Mouse (Mus musculus) heart, embryonic 16.5 days (tissue): ENCODE data around the gene Rbpj. TPM values are rescaled to one million over a fixed set of nuclear protein-coding genes. Genes with fewer than 3 reads are reported as not detected.

ENCODE experiments used
- ATAC-seq: fragments of 200-750 bp; cut with Nextera tagmentation; replicated peaks from 2 replicates; pipeline ENCODE4 v1.8.0; 2017; ENCODE audit warnings: moderate number of reproducible peaks; ENCODE audit not compliant: insufficient read depth, low FRiP score; ENCODE audit errors: extremely low read depth
- H3K27ac ChIP-seq: fragments of 300-500 bp; sonication (generic); 2 replicates; pipeline ENCODE4 v1.5.1; 2014; ENCODE audit warnings: mild to moderate bottlenecking, low read length, control low read depth, moderate library complexity
- H3K27me3 ChIP-seq: fragments of 300-500 bp; sonication (generic); 2 replicates; pipeline ENCODE4 v1.6.1; 2014; ENCODE audit warnings: low read length, mixed read lengths; ENCODE audit not compliant: control insufficient read depth, insufficient read depth
- H3K36me3 ChIP-seq: fragments of 300-500 bp; sonication (generic); 2 replicates; pipeline ENCODE4 v1.6.1; 2014; ENCODE audit not compliant: control insufficient read depth, insufficient read depth
- H3K4me1 ChIP-seq: fragments of 300-500 bp; sonication (generic); 2 replicates; pipeline ENCODE4 v1.6.1; 2014; ENCODE audit warnings: low read length, mixed read lengths; ENCODE audit not compliant: control insufficient read depth, insufficient read depth
- H3K4me2 ChIP-seq: fragments of 300-500 bp; sonication (generic); 2 replicates; pipeline ENCODE4 v1.6.1; 2014; ENCODE audit warnings: low read depth, mild to moderate bottlenecking, control low read depth, low read length
- H3K4me3 ChIP-seq: fragments of 300-500 bp; sonication (generic); 2 replicates; pipeline ENCODE4 v1.5.1; 2014; ENCODE audit warnings: mild to moderate bottlenecking, control low read depth, low read length
- H3K9ac ChIP-seq: fragments of 300-500 bp; sonication (generic); 2 replicates; pipeline ENCODE4 v1.6.1; 2014; ENCODE audit warnings: low read length, control low read depth
- H3K9me3 ChIP-seq: fragments of 300-500 bp; sonication (generic); replicated peaks from 2 replicates; pipeline ENCODE4 v1.6.1; 2016; ENCODE audit warnings: low read length; ENCODE audit not compliant: control insufficient read depth
- WGBS: fragments of 180-500 bp; shearing (Covaris S2); extraction: QIAGEN DNeasy Blood & Tissue Kit; methylation state at CpG from one replicate; pipeline ENCODE4 v1.1.7; 2014; 5-methylcytosine and 5-hydroxymethylcytosine counted together
- polyA plus RNA-seq: library from polyadenylated mRNA; unstranded; fragments of >200 nt; fragmentation: Nextera tagmentation; extraction: Ambion mirVana; gene quantifications from 2 replicates; pipeline ENCODE4 v1.2.1, GENCODE M21; 2015

Gene Rbpj
- polyA plus RNA-seq, 1 experiment from 2014 or later, result 20.3 TPM

DNA sequence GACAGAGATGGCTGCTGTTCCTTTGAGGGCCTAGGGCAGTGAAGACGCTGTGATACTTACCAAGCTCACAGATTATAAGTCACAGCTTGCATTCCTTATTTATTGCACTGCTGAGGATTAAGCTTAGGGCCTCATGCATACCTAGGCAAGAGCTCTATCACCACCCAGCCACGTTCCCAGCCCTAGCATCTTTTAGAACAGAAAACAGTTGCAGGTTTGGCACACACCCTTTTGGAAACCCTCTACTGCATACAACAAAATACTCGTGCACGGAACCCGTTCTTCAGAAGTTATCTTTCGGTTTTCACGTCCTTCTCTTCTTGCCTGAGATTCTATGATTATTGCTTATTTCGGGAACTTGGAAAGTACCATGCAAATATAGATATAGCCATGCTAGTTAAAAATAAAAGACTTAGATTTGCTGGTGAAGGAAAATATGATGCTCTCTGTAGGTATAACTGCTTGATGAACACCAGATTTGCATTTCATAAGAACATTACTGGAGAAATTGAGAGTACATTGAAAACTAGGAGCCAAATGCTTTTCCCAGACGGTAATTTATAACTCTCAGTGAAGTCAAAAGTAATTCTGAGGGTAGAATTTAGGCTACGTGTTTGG, 111.4 kb downstream of the Rbpj start:
- no peak overlapping the region for H3K4me3 ChIP-seq
- no peaks in the 10 kb centered on the region for H3K27me3 ChIP-seq
- H3K27ac ChIP-seq, result no peak overlapping the region
- H3K4me1 ChIP-seq, result no peaks in the 10 kb centered on the region
- no peaks in the 10 kb centered on the region for H3K9me3 ChIP-seq
- no peak overlapping the region for H3K4me2 ChIP-seq
- no peak for ATAC-seq
- 75% methylated on average over 10 of the region's 10 CpGs for WGBS
- no peak overlapping the region for H3K9ac ChIP-seq
- no peaks in the 10 kb centered on the region for H3K36me3 ChIP-seq

DNA sequence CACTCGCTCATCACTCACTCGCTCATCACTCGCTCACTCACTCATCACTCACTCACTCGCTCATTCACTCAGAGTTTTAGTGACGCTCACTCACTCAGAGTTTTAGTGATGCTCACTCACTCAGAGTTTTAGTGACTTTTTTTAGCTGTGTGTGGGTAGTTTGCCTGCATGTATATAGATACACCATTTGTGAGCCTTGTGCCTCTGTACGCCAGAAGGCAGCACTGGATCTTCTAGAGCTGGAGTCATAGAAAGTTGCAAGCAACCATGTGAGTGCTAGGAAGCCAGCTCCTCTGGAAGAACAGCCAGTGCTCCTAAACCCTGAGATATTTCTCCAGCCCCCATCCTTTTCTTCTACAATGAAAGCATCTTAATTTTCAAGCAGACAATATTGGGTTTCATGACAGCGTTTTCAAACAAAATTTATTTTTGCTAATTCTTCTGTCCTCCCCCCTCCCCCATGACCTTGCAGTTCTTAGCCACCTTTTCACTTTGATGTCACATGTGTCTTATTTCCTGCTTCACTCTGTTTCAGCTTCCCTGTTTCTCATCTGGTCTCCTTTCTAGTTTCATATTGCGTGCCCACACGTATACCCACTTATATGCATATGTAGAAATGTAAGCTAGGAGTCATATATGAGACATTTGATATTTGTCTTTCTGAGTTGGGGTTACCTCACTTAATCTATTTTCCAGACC, 118.3 kb downstream of the Rbpj start:
- no peaks in the 10 kb centered on the region for H3K9me3 ChIP-seq
- H3K27me3 ChIP-seq, result no peaks in the 10 kb centered on the region
- H3K4me2 ChIP-seq, result no peak overlapping the region
- 88% methylated on average over 9 of the region's 9 CpGs for WGBS
- no peaks in the 10 kb centered on the region for H3K36me3 ChIP-seq
- no peak for ATAC-seq
- H3K4me1 ChIP-seq, result no peaks in the 10 kb centered on the region; the same call in 1 of the 2 replicates
- H3K27ac ChIP-seq, result no peak overlapping the region
- no peak overlapping the region for H3K9ac ChIP-seq
- no peak overlapping the region for H3K4me3 ChIP-seq

DNA sequence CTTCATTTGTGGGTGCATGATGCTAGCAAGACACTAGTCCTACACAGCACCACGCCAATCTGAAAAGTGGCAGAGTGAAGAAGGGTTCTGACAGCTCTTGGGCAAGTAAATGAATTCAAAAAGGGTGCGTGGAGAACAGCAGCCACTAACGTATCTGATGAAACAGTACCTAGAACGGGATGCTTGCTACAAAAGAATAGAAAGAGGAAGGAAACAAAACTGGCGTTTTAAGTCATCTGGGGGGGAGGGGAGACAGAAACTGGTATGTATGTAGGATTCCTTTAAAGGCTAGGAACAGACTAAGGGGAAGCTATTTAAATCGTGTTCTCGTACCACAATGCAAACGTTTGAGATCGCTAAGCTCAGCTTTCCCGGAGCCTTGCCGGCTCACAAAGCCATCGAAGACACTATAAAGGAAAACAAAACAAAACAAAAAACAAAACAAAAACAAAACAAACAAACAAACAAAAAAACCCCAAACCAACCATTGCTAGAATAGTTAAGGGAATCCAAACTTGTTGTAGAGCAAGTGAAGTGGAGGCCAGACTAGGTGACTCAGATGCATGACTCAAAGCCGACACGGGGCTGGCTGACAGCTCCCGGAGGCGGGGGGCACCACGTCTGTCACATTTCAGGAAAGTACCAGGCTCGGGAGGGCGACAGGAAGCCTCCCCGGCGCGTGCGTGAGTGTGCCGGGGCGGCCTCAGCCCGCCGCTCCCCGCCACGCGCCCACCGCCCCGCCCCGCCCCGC, 122.6 kb downstream of the Rbpj start:
- ATAC-seq, result peak; percentile 15
- H3K4me1 ChIP-seq, result peaks cover 16% of the 10 kb centered on the region
- peak overlapping the region; percentile 82 for H3K9ac ChIP-seq
- 2% methylated on average over 30 of the region's 34 CpGs for WGBS
- H3K36me3 ChIP-seq, result no peaks in the 10 kb centered on the region
- peak overlapping the region; percentile 89 for H3K27ac ChIP-seq
- no peaks in the 10 kb centered on the region for H3K9me3 ChIP-seq
- H3K27me3 ChIP-seq, result no peaks in the 10 kb centered on the region
- peak overlapping the region; percentile 91 for H3K4me2 ChIP-seq
- peak overlapping the region; percentile 90 for H3K4me3 ChIP-seq

DNA sequence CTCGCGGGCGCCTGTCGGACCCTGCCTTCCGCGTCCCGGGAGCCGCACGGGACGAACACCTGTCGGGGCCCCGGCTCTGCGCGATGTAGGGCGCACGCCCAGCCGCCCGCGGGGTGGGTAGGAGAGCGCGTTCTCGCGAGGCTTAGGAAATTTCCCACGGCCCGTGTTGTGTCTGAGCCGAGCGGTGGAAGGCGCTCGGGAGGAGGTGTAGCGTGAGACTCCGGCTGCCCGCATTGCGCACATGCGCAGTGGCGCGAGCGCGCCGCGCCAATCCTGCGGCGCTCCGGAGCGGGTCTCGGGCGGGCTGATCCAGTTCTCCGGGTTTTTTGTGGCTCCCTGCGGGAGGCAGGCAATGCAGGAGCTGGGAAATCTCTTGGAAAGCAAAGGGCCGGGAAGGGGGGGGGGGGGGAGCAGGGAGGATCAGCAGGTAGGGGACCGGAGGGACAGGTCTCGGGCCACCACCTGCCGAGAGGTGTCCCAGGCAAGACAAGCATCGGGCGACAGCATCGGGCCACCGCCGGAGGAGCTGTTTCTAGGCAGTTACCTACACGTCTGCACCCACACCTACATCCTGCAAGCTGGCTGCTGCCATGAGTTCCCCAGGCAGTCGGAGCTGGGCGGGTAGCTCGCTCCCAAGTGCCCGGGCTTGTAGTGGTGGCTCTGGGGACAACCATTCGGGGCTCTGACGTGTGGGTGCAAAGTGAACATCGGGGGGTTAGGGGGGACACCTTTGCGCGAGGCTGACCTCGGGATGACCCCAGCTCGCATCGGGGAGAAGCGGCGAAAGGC, 123.4 kb downstream of the Rbpj start:
- no peaks in the 10 kb centered on the region for H3K9me3 ChIP-seq
- peak; percentile 84 for ATAC-seq
- WGBS, result under 1% methylated on average over 68 of the region's 72 CpGs

DNA sequence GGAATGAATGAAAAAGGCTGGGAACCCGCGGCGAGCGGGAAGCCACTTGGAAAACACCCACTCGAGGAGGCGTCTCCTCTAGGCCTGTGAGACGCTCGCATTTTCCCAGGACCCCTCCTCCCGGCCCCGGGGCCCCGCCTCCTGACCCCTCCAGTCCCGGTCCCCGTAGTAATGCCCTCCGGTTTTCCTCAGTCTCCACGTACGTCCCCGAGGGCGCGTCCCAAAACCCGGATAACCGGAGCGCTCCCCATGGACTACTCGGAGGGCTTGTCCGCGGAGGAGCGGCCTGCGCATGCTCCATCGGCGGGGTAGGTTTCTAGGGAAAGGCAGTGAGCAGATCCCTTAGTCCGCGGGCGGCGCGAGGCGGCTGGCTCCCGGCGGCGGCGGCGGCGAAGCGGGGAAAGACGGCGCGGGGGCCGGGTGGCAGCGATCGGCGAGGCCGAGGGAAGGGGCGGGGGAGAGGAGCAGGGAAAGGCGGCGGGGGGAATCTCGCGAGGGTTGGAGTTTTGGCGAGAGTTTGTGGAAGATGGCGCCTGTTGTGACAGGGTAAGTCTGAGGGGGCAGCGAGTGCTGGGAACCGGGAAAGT, 124.3 kb downstream of the Rbpj start:
- WGBS, result under 1% methylated on average over 50 of the region's 59 CpGs
- Histone ChIP-seq H3K4me2 (peak overlapping the region; percentile 91), H3K4me1 (peaks cover 20% of the 10 kb centered on the region), H3K27me3 (no peaks in the 10 kb centered on the region), H3K27ac (peak overlapping the region; percentile 100), H3K9me3 (no peaks in the 10 kb centered on the region), H3K9ac (peak overlapping the region; percentile 97), H3K36me3 (no peaks in the 10 kb centered on the region), H3K4me3 (peak overlapping the region; percentile 90)
- peak; percentile 84 for ATAC-seq

More for the DNA sequence above, 123.4 kb downstream of the Rbpj start:
- Histone ChIP-seq H3K36me3 (no peaks in the 10 kb centered on the region), H3K27me3 (no peaks in the 10 kb centered on the region), H3K4me3 (peak overlapping the region; percentile 90), H3K4me1 (peaks cover 20% of the 10 kb centered on the region), H3K27ac (peak overlapping the region; percentile 100), H3K9ac (peak overlapping the region; percentile 97), H3K4me2 (peak overlapping the region; percentile 91)

DNA sequence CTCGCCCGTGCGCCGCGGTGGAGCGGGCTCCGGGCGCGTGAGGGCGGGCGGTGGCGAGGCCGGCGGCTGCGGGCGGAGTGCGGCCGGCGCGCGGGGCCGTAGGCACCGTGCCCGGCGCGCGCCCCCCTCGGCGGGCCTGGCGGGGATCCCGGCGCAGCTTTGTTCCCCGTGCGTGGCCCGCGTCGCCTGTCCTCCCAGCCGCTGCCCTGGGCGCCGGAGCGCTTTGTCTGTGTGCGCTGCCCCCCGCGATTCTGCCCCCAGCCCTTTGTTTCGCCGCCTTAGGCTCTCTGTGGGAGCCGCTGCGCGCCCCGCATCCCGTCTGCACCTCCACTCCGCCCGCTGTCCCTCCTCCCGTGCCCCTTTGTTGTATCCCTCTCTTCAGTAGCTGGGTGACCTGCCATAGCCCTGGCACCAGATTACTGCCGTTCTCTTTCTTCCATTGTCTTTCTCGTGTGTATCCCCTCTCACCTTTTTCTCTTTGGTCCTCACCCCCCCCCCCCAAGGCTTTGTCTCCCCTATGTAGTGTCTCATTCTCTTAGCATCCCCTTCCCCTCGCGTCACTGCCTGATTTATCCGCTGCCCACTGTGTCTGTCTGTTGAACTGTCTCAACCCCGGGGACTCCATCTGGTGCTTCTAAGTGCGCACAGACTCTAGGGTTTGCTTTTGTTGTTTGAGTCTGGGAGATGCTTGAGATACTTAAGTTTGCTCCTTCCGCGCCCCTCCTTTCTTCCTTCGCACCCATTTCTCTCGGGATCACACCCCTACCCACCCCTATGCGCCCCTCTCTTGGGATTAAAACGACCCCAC, 125.1 kb downstream of the Rbpj start:
- under 1% methylated on average over 65 of the region's 67 CpGs for WGBS
- Histone ChIP-seq H3K9me3 (no peaks in the 10 kb centered on the region), H3K4me2 (peak overlapping the region; percentile 91), H3K27ac (peak overlapping the region; percentile 100), H3K4me3 (peak overlapping the region; percentile 90), H3K36me3 (no peaks in the 10 kb centered on the region), H3K9ac (peak overlapping the region; percentile 97), H3K27me3 (no peaks in the 10 kb centered on the region), H3K4me1 (peaks cover 20% of the 10 kb centered on the region)
- no peak for ATAC-seq

DNA sequence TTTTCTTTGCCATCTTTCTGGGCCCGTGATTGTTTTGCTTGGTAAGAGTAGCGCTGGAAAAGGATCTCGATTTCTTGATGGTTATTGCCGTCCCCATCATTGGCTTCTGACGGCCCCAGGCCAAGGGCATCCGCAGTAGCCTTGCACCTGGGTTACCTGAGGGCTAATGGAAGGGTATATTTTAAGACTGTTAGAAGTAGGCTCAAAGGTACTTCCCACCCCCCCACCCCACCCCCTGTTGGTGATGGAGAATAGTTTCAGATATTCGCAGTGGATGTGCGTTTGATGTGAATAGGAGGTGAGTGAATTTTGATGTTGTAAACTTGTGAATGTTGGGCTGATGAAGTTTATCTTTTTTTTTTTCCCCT, 125.7 kb downstream of the Rbpj start:
- 4% methylated on average over 8 of the region's 8 CpGs for WGBS
- H3K9me3 ChIP-seq, result no peaks in the 10 kb centered on the region
- peak overlapping the region; percentile 97 for H3K9ac ChIP-seq
- H3K4me1 ChIP-seq, result peaks cover 20% of the 10 kb centered on the region
- H3K27ac ChIP-seq, result peak overlapping the region; percentile 100
- peak overlapping the region; percentile 91 for H3K4me2 ChIP-seq
- H3K4me3 ChIP-seq, result peak overlapping the region; percentile 90
- H3K36me3 ChIP-seq, result no peaks in the 10 kb centered on the region
- ATAC-seq, result no peak
- no peaks in the 10 kb centered on the region for H3K27me3 ChIP-seq
